Mouse (Mus musculus): ENCODE results near the gene Zfr2. TPM values are rescaled to one million over a fixed set of nuclear protein-coding genes. Genes with fewer than 3 reads are reported as not detected.

Zfr2 gene
- polyA plus RNA-seq, 1 experiment from 2014 or later, result 9.7 TPM

DNA sequence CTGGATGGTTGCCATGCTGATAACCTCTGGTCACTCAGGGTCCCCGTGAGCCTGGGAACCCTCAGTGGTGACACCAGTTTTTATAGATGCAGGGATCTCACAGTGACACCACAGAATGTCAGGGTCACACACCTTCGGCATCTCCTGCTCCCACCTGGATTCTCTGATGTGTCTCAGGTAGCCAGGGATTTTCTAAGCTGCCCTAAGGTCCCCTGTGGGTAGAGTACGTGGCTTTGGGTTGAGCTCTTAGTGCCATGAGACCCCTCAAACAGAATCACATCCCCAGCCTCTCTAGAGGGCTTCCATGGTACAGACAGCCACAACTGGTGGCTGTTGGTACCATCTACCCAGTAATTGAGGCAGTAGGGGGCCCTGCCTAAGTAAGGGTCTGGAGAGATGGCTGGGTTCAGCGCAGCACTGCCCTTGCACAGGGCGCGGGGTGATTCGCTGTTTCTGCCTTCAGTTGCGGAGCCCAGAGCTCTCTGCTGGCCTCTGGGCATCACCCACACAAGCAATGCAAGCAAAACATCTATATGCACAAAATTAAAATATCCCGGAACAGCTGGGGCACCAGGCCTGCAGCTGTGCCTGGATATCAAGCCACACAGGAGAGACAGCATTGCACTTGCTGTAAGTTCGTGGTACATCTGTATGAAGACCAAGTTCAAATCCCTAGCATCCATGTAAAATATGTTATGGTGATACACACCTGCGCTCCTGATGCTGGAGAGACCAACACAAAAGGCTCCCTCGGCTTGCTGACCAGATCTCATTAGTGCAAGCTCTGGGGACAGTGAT is 3.7 kb downstream of the Zfr2 start:
- ATAC-seq, result no peak
- 86% methylated on average over 12 of the region's 12 CpGs for whole genome bisulfite sequencing

DNA sequence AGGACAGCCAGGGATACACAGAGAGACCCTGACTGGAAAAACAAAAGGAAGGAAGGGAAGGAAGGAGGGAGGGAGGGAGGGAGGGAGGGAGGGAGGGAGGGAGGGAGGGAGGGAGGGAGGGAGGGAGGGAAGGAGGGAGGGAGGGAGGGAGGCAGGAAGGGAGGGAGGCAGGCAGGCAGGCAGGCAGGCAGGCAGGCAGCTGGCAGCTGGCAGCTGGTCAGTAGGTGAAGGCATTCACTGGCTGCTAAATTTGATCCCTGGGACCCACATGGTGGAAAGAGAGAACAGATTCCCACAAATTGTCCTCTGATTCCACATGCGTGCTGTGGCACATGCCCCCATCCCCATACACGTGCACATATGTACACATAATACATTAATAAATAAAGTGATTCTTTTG is 5.7 kb downstream of the Zfr2 start:
- Histone ChIP-seq H3K27ac (no peak overlapping the region), H3K4me1 (peaks cover 10% of the 10 kb centered on the region), H3K27me3 (peaks cover 34% of the 10 kb centered on the region), H3K36me3 (ENCODE audit: poor library complexity, severe bottlenecking) (no peaks in the 10 kb centered on the region), H3K4me2 (no peak overlapping the region), H3K9me3 (replicated peaks) (no peaks in the 10 kb centered on the region), H3K4me3 (no peak overlapping the region), H3K9ac (no peak overlapping the region)
- no peak for ATAC-seq
- WGBS, result 79% methylated on average over 2 of the region's 2 CpGs

More for the DNA sequence above, 3.7 kb downstream of the Zfr2 start:
- peaks cover 27% of the 10 kb centered on the region for H3K27me3 ChIP-seq
- no peaks in the 10 kb centered on the region for H3K36me3 ChIP-seq (ENCODE audit: poor library complexity, severe bottlenecking)
- H3K4me2 ChIP-seq, result no peak overlapping the region
- H3K27ac ChIP-seq, result no peak overlapping the region
- no peaks in the 10 kb centered on the region for H3K9me3 ChIP-seq (replicated peaks)
- no peak overlapping the region for H3K9ac ChIP-seq
- no peak overlapping the region for H3K4me3 ChIP-seq
- peaks cover 22% of the 10 kb centered on the region for H3K4me1 ChIP-seq

DNA sequence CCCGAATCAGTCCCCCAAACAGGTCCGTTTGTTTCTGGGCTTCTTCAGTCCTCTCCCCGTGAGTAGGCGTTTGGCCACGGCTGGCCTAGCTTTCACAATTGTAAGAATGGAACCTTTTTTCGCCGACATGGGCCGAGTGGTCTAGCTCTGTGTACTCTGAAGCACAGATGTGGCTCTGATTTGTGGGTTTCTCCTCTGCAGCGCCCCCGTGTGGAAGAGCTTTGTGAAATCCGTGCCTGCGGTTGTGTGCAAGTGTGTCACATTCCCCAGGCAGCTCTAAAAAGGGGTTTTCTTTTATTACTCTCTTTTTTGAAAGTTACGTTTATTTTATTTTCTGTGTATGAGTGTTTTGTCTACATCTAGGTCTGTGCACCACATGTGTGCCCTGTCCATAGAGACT is 7.9 kb downstream of the Zfr2 start:
- H3K27me3 ChIP-seq, result peaks cover 41% of the 10 kb centered on the region
- no peaks in the 10 kb centered on the region for H3K36me3 ChIP-seq (ENCODE audit: poor library complexity, severe bottlenecking)
- H3K27ac ChIP-seq, result no peak overlapping the region
- no peaks in the 10 kb centered on the region for H3K9me3 ChIP-seq (replicated peaks)
- ATAC-seq, result no peak
- no peak overlapping the region for H3K9ac ChIP-seq
- H3K4me1 ChIP-seq, result peaks cover 8% of the 10 kb centered on the region; the same call in 1 of the 2 replicates
- no peak overlapping the region for H3K4me2 ChIP-seq
- 19% methylated on average over 13 of the region's 13 CpGs for WGBS
- no peak overlapping the region for H3K4me3 ChIP-seq

DNA sequence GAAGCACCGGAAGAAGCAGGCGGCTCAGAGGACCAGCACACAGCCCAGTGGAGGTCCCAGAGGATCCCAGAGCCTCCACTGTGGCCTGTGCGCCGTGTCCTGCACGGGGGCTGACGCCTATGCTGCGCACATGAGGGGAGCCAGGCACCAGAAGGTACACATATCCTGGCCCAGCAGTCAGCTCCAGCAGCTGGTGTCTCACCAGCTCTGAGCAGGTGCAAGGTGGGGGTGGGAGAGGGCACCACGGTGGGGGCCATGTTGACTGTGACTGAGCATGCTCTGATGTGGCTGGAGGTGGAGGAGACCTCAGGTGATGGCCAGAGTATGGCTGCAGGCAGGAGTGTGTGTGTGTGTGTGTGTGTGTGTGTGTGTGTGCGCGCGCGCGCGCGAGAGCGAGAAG is 9.1 kb downstream of the Zfr2 start:
- WGBS, result 93% methylated on average over 16 of the region's 16 CpGs
- no peak for ATAC-seq
- Histone ChIP-seq H3K9ac (no peak overlapping the region), H3K36me3 (ENCODE audit: poor library complexity, severe bottlenecking) (no peaks in the 10 kb centered on the region), H3K4me2 (no peak overlapping the region), H3K4me3 (no peak overlapping the region), H3K4me1 (peaks cover 8% of the 10 kb centered on the region; the same call in 1 of the 2 replicates), H3K27ac (no peak overlapping the region), H3K27me3 (peaks cover 41% of the 10 kb centered on the region), H3K9me3 (replicated peaks) (no peaks in the 10 kb centered on the region)

DNA sequence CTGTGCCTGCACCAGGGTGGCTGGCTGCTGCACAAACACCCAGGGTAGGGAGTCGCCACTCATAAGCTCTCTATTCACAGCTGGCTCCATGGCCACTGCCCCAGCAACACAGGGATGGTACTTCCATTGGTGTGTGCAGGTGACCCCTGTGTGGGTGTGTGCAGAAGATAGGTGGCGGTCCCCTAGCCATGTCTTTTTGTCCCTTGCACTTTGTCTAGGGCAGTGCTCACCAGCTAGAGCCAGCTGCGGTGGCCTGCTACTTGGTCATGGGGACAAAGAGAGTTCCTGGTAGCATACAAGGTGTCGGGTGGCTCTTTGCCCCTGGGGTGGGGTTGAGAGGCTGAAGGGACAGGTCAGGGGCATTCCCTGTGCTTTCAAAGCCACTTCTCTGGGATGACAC is 11.2 kb downstream of the Zfr2 start:
- peaks cover 34% of the 10 kb centered on the region for H3K27me3 ChIP-seq
- no peaks in the 10 kb centered on the region for H3K36me3 ChIP-seq (ENCODE audit: poor library complexity, severe bottlenecking)
- H3K4me2 ChIP-seq, result 0 out of 2 replicates have a peak overlapping the region, but pooled peaks have one; percentile 7
- no peak for ATAC-seq
- WGBS, result 76% methylated on average over 4 of the region's 4 CpGs
- H3K4me3 ChIP-seq, result no peak overlapping the region
- no peak overlapping the region for H3K9ac ChIP-seq
- H3K27ac ChIP-seq, result no peak overlapping the region
- no peaks in the 10 kb centered on the region for H3K9me3 ChIP-seq (replicated peaks)
- H3K4me1 ChIP-seq, result peaks cover 8% of the 10 kb centered on the region; the same call in 1 of the 2 replicates

DNA sequence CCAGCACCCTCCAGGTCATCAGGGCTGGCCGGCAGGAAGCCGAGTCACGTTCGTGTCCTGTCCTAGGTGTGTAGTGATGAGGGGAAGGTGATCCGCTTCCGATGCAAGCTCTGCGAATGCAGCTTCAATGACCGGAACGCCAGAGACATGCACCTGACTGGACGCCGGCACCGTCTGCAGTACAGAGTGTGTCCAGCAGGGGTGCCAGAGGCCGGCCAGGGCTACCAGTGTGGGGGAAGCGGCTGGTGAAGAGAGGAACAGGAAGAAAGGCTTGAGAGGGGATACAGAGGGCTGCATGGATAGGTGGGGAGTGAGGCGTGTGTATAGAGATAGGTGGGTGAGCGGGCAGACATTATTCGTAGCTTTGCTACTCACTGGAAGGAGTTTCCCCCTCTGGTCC is 11.6 kb downstream of the Zfr2 start:
- H3K36me3 ChIP-seq (ENCODE audit: poor library complexity, severe bottlenecking), result no peaks in the 10 kb centered on the region; the same call in 1 of the 2 replicates
- peaks cover 8% of the 10 kb centered on the region; the same call in 1 of the 2 replicates for H3K4me1 ChIP-seq
- H3K4me3 ChIP-seq, result no peak overlapping the region
- WGBS, result 5% methylated on average over 17 of the region's 17 CpGs
- peaks cover 29% of the 10 kb centered on the region for H3K27me3 ChIP-seq
- H3K4me2 ChIP-seq, result 0 out of 2 replicates have a peak overlapping the region, but pooled peaks have one; percentile 7
- H3K27ac ChIP-seq, result no peak overlapping the region
- H3K9ac ChIP-seq, result no peak overlapping the region
- ATAC-seq, result peak; percentile 59
- H3K9me3 ChIP-seq (replicated peaks), result no peaks in the 10 kb centered on the region

DNA sequence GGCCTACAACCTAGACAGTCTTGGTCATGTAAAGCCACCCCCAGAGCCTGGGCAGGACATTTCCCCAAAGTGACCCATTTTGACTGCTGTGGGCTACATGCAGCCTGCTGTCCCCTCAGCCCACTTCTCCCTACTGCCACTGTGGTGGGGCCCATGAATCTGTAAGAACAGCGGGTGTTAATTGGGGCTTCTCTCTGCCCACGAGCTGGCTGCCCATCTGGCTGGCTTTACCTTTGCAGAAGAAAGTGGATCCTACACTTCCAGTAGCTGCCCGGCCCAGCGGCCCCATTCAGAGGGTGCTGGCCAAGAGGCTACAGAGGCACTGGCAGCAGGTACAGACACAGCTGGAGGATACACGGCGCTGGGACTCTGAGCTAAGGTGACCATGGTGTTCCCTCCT is 12.2 kb downstream of the Zfr2 start:
- Histone ChIP-seq H3K36me3 (ENCODE audit: poor library complexity, severe bottlenecking) (peaks cover 4% of the 10 kb centered on the region; the same call in 1 of the 2 replicates), H3K4me1 (peaks cover 4% of the 10 kb centered on the region; the same call in 1 of the 2 replicates), H3K9ac (no peak overlapping the region), H3K9me3 (replicated peaks) (no peaks in the 10 kb centered on the region), H3K4me2 (no peak overlapping the region), H3K27me3 (peaks cover 24% of the 10 kb centered on the region), H3K27ac (0 out of 2 replicates have a peak overlapping the region, but pooled peaks have one; percentile 2), H3K4me3 (no peak overlapping the region)
- ATAC-seq, result no peak
- 92% methylated on average over 6 of the region's 6 CpGs for WGBS

DNA sequence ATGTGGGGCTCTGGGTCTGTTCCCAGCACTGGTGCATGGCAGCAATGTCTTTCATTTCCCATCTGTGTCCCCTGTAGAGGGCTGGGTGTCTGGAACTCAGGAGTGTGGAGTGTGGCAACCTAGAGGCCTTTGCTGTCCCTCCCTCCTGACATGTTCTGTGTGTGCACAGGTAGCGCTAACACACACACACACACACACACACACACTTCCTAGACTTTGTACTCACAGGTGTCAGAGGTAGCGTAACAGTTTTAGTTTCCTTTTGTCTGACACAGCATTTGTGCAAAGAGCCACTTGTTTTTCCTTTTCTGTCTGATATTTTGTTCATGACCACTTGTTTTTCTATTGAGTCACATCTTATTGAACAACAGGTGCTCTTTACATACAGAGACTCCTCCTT is 14.8 kb downstream of the Zfr2 start:
- 79% methylated on average over 2 of the region's 2 CpGs for WGBS
- peaks cover 31% of the 10 kb centered on the region for H3K27me3 ChIP-seq

DNA sequence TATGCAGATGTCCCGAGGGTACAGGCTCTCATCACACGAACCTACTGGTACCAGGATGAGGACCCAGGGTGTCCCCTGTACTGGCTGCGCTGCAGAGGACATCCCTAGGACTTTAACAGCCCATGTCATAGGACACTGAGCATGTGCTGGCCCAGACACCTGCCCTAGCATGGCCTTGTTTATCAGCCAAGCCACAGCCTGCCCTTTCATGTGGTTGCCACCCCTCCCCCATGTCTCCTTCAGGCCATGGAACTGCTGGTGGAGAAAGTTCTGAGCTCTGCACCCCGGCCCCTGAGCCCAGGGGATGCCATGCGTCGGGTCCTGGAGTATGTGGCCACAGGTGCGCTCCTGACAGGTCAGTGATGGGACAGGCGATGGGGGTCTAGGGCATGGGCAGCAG is 16.5 kb downstream of the Zfr2 start:
- no peak overlapping the region for H3K27ac ChIP-seq

More for the DNA sequence above, 14.8 kb downstream of the Zfr2 start:
- no peak overlapping the region for H3K27ac ChIP-seq
- no peak overlapping the region for H3K9ac ChIP-seq
- no peaks in the 10 kb centered on the region for H3K9me3 ChIP-seq (replicated peaks)
- peaks cover 4% of the 10 kb centered on the region; the same call in 1 of the 2 replicates for H3K36me3 ChIP-seq (ENCODE audit: poor library complexity, severe bottlenecking)
- no peak overlapping the region for H3K4me2 ChIP-seq
- peaks cover 14% of the 10 kb centered on the region for H3K4me1 ChIP-seq
- no peak for ATAC-seq
- H3K4me3 ChIP-seq, result no peak overlapping the region

DNA sequence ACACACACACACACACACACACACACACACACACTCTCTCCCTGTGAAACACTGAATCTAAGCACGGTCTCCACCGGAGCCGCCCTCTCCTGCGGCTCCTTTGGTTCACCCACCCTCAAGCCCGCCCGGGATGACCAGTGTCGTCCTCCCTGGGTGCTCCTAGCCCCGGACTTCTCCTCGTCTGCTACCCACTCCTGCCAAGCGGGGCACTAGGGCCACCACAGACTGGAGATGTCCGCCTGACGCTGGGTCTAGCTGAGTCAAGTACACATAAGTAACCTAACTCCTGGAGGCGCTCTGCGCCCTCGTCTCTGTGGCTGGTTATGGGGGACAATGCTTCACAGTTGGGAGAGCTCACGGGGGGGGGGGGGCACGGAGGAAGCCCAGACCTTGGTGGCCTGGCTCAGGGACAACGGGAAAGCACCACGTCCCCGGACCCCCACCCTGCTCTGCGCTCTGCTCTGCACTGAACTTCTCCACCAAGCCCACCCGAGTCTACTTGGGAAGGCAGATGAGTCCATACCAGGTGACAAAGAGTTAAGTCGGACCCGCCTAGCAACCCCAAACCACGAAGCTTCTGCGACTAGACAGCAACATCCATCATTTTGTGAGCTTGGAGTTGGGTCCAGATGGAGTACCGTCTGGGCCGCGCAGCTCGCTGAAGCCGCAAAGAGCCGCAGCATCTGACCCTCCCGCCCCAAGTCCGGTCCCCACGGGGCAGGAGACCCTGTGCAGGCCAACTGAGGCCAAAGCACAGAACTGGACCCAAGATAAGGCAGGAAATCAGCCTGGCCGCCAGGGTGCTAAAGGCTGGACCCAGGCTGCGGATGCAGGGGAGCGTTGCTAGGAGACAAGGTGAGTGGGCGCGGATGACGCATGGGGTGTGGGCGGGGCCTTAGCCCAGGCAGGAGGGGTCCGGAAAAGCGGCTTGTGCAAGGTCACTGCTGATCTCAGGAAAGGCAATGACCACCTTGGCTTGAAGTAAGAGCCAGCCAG is 19.8 kb downstream of the Zfr2 start, which contains the start of gene Matk:
TSS of gene Matk (plus strand) at position 512 of the 996 bp plus-strand sequence.
- WGBS, result 7% methylated on average over 41 of the region's 44 CpGs
- H3K27me3 ChIP-seq, result peaks cover 57% of the 10 kb centered on the region
- H3K4me1 ChIP-seq, result peaks cover 25% of the 10 kb centered on the region
- ATAC-seq, result peak; percentile 61
- H3K4me3 ChIP-seq, result peak within 1 kb of the TSS; percentile 33
- H3K36me3 ChIP-seq (ENCODE audit: poor library complexity, severe bottlenecking), result peaks cover 4% of the 10 kb centered on the region; the same call in 1 of the 2 replicates
- H3K9ac ChIP-seq, result peak within 1 kb of the TSS; percentile 56
- no peak within 1 kb of the TSS for H3K27ac ChIP-seq
- no peaks in the 10 kb centered on the region for H3K9me3 ChIP-seq (replicated peaks)
- peak within 1 kb of the TSS; percentile 61 for H3K4me2 ChIP-seq

More for the DNA sequence above, 16.5 kb downstream of the Zfr2 start:
- Histone ChIP-seq H3K9ac (no peak overlapping the region), H3K4me1 (peaks cover 19% of the 10 kb centered on the region), H3K9me3 (replicated peaks) (no peaks in the 10 kb centered on the region), H3K4me3 (no peak overlapping the region), H3K27me3 (peaks cover 34% of the 10 kb centered on the region), H3K4me2 (no peak overlapping the region), H3K36me3 (ENCODE audit: poor library complexity, severe bottlenecking) (peaks cover 4% of the 10 kb centered on the region; the same call in 1 of the 2 replicates)
- 90% methylated on average over 8 of the region's 8 CpGs for WGBS
- ATAC-seq, result no peak

DNA sequence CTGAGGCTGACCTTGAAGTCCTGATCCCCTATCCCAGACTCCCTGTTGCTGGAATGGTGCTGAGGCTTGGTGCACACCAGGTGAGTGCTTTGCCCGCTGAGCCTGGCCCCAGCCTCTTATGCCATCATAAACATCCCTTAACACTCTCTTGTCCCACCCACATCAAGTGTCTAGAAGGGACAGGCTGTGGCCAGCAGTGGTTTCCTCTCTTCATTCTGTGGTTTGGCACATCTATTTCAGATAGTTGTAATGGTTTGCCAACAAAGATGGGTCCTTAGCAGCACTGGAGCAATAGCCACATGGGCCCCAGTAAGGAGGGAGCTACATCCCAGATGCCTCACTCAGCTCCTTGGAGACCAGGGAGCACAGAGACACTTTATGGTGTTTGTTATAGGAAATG is 21.9 kb downstream of the Zfr2 start:
- Histone ChIP-seq H3K4me2 (no peak overlapping the region), H3K9me3 (replicated peaks) (no peaks in the 10 kb centered on the region), H3K27me3 (peaks cover 77% of the 10 kb centered on the region), H3K36me3 (ENCODE audit: poor library complexity, severe bottlenecking) (peaks cover 2% of the 10 kb centered on the region; the same call in 1 of the 2 replicates), H3K27ac (no peak overlapping the region), H3K4me1 (peaks cover 40% of the 10 kb centered on the region), H3K4me3 (no peak overlapping the region), H3K9ac (no peak overlapping the region)
- 82% methylated on average over 1 of the region's 1 CpGs for WGBS
- ATAC-seq, result no peak

All from forebrain, embryonic 13.5 days (tissue).